Mouse (Mus musculus): ENCODE results near the gene Cfap97d2. TPM values are rescaled to one million over a fixed set of nuclear protein-coding genes. Genes with fewer than 3 reads are reported as not detected.
"Not testable (repeated sequence)": the region's sequence is repeated elsewhere in the genome, so short reads cannot be mapped to it uniquely, and the experiment has no call there.

The Cfap97d2 gene
- polyA plus RNA-seq, 1 experiment from 2014 or later: 0.25 TPM

GRCm38 (mm10) chr8:13740817-13741613, 35.3 kb downstream of the Cfap97d2 start:
- H3K4me2 ChIP-seq (ENCODE audit: low read depth, low read length): no peak overlapping the region
- H3K36me3 ChIP-seq (ENCODE audit: control insufficient read depth, insufficient read depth, low read length): no peaks in the 10 kb centered on the region
- H3K9me3 ChIP-seq (ENCODE audit: control insufficient read depth, low read length): no peaks in the 10 kb centered on the region
- ATAC-seq (ENCODE audit: low read depth) (no peak), DNase-seq (ENCODE audit: low spot score) (no peak)
- H3K4me1 ChIP-seq (ENCODE audit: control insufficient read depth, insufficient read depth, low read length): 0 out of 2 replicates have a peak, but pooled peaks cover 3% of the 10 kb centered on the region
- H3K27ac ChIP-seq (replicated peaks; ENCODE audit: low read depth, low read length): peak overlapping the region; percentile 57
- H3K4me3 ChIP-seq (ENCODE audit: low read depth, low read length): no peak overlapping the region
- H3K27me3 ChIP-seq (replicated peaks; ENCODE audit: control insufficient read depth, insufficient read depth, low read length): no peaks in the 10 kb centered on the region
- no peak overlapping the region for H3K9ac ChIP-seq (ENCODE audit: low read depth, low read length)
- WGBS: 80% methylated on average over 7 of the region's 7 CpGs

- 100% methylated on average over 4 of the region's 6 CpGs for WGBS
- not testable (repeated sequence) for H3K4me2 ChIP-seq (ENCODE audit: low read depth, low read length); ATAC-seq (ENCODE audit: low read depth); H3K27ac ChIP-seq (replicated peaks; ENCODE audit: low read depth, low read length); H3K9ac ChIP-seq (ENCODE audit: low read depth, low read length); H3K4me1 ChIP-seq (ENCODE audit: control insufficient read depth, insufficient read depth, low read length); DNase-seq (ENCODE audit: low spot score); H3K9me3 ChIP-seq (ENCODE audit: control insufficient read depth, low read length); H3K27me3 ChIP-seq (replicated peaks; ENCODE audit: control insufficient read depth, insufficient read depth, low read length); H3K4me3 ChIP-seq (ENCODE audit: low read depth, low read length); H3K36me3 ChIP-seq (ENCODE audit: control insufficient read depth, insufficient read depth, low read length)
Observed at GRCm38 (mm10) chr8:13746212-13746611, 40.5 kb downstream of the Cfap97d2 start.

GRCm38 (mm10) chr8:13747626-13748025, 41.9 kb downstream of the Cfap97d2 start:
- Histone ChIP-seq H3K4me2 (ENCODE audit: low read depth, low read length) (no peak overlapping the region), H3K4me1 (ENCODE audit: control insufficient read depth, insufficient read depth, low read length) (no peaks in the 10 kb centered on the region), H3K9ac (ENCODE audit: low read depth, low read length) (no peak overlapping the region), H3K9me3 (ENCODE audit: control insufficient read depth, low read length) (no peaks in the 10 kb centered on the region), H3K27me3 (replicated peaks; ENCODE audit: control insufficient read depth, insufficient read depth, low read length) (no peaks in the 10 kb centered on the region), H3K36me3 (ENCODE audit: control insufficient read depth, insufficient read depth, low read length) (no peaks in the 10 kb centered on the region), H3K4me3 (ENCODE audit: low read depth, low read length) (no peak overlapping the region), H3K27ac (replicated peaks; ENCODE audit: low read depth, low read length) (no peak overlapping the region)
- no peak for ATAC-seq (ENCODE audit: low read depth)
- 26% methylated on average over 3 of the region's 3 CpGs for WGBS
- DNase-seq (ENCODE audit: low spot score): peak; percentile 26

- Histone ChIP-seq H3K4me3 (ENCODE audit: low read depth, low read length) (no peak overlapping the region), H3K9ac (ENCODE audit: low read depth, low read length) (no peak overlapping the region), H3K27ac (replicated peaks; ENCODE audit: low read depth, low read length) (no peak overlapping the region), H3K27me3 (replicated peaks; ENCODE audit: control insufficient read depth, insufficient read depth, low read length) (no peaks in the 10 kb centered on the region), H3K36me3 (ENCODE audit: control insufficient read depth, insufficient read depth, low read length) (no peaks in the 10 kb centered on the region), H3K9me3 (ENCODE audit: control insufficient read depth, low read length) (no peaks in the 10 kb centered on the region), H3K4me2 (ENCODE audit: low read depth, low read length) (no peak overlapping the region), H3K4me1 (ENCODE audit: control insufficient read depth, insufficient read depth, low read length) (peaks cover 7% of the 10 kb centered on the region)
- 31% methylated on average over 2 of the region's 2 CpGs for WGBS
- DNase-seq (ENCODE audit: low spot score) (peak; percentile 67), ATAC-seq (ENCODE audit: low read depth) (no peak)
Observed at GRCm38 (mm10) chr8:13753680-13754079, 48.0 kb downstream of the Cfap97d2 start.

GRCm38 (mm10) chr8:13756480-13756879, 50.8 kb downstream of the Cfap97d2 start:
- H3K9me3 ChIP-seq (ENCODE audit: control insufficient read depth, low read length): no peaks in the 10 kb centered on the region
- H3K4me1 ChIP-seq (ENCODE audit: control insufficient read depth, insufficient read depth, low read length): peaks cover 15% of the 10 kb centered on the region
- no peak overlapping the region for H3K4me3 ChIP-seq (ENCODE audit: low read depth, low read length)
- H3K36me3 ChIP-seq (ENCODE audit: control insufficient read depth, insufficient read depth, low read length): peaks cover 15% of the 10 kb centered on the region
- no peaks in the 10 kb centered on the region for H3K27me3 ChIP-seq (replicated peaks; ENCODE audit: control insufficient read depth, insufficient read depth, low read length)
- no peak overlapping the region for H3K4me2 ChIP-seq (ENCODE audit: low read depth, low read length)
- DNase-seq (ENCODE audit: low spot score) (no peak), ATAC-seq (ENCODE audit: low read depth) (no peak)
- no peak overlapping the region for H3K27ac ChIP-seq (replicated peaks; ENCODE audit: low read depth, low read length)
- H3K9ac ChIP-seq (ENCODE audit: low read depth, low read length): no peak overlapping the region
- 76% methylated on average over 7 of the region's 7 CpGs for WGBS

GRCm38 (mm10) chr8:13756982-13757804, 51.5 kb downstream of the Cfap97d2 start, which contains the start of gene Cdc16:
Cdc16 (plus strand) TSS chr8:13757676.
- Histone ChIP-seq H3K36me3 (ENCODE audit: control insufficient read depth, insufficient read depth, low read length) (peaks cover 21% of the 10 kb centered on the region), H3K4me3 (ENCODE audit: low read depth, low read length) (peak within 1 kb of the TSS; percentile 98), H3K4me2 (ENCODE audit: low read depth, low read length) (peak within 1 kb of the TSS; percentile 82), H3K27me3 (replicated peaks; ENCODE audit: control insufficient read depth, insufficient read depth, low read length) (no peaks in the 10 kb centered on the region), H3K4me1 (ENCODE audit: control insufficient read depth, insufficient read depth, low read length) (peaks cover 15% of the 10 kb centered on the region), H3K27ac (replicated peaks; ENCODE audit: low read depth, low read length) (peak within 1 kb of the TSS; percentile 84), H3K9ac (ENCODE audit: low read depth, low read length) (peak within 1 kb of the TSS; percentile 96), H3K9me3 (ENCODE audit: control insufficient read depth, low read length) (no peaks in the 10 kb centered on the region)
- peak; percentile 97 for ATAC-seq (ENCODE audit: low read depth)
- WGBS: 17% methylated on average over 20 of the region's 40 CpGs
- DNase-seq (ENCODE audit: low spot score): peak; percentile 93

GRCm38 (mm10) chr8:13757805-13758727, 52.4 kb downstream of the Cfap97d2 start:
- H3K4me1 ChIP-seq (ENCODE audit: control insufficient read depth, insufficient read depth, low read length): peaks cover 15% of the 10 kb centered on the region
- ATAC-seq (ENCODE audit: low read depth): peak; percentile 72
- peak overlapping the region; percentile 96 for H3K9ac ChIP-seq (ENCODE audit: low read depth, low read length)
- no peaks in the 10 kb centered on the region for H3K9me3 ChIP-seq (ENCODE audit: control insufficient read depth, low read length)
- peak; percentile 64 for DNase-seq (ENCODE audit: low spot score)
- no peaks in the 10 kb centered on the region for H3K27me3 ChIP-seq (replicated peaks; ENCODE audit: control insufficient read depth, insufficient read depth, low read length)
- H3K4me3 ChIP-seq (ENCODE audit: low read depth, low read length): peak overlapping the region; percentile 98
- under 1% methylated on average over 22 of the region's 38 CpGs for WGBS
- peak overlapping the region; percentile 84 for H3K27ac ChIP-seq (replicated peaks; ENCODE audit: low read depth, low read length)
- H3K4me2 ChIP-seq (ENCODE audit: low read depth, low read length): peak overlapping the region; percentile 82
- peaks cover 29% of the 10 kb centered on the region for H3K36me3 ChIP-seq (ENCODE audit: control insufficient read depth, insufficient read depth, low read length)

- Histone ChIP-seq H3K4me2 (ENCODE audit: low read depth, low read length) (no peak overlapping the region), H3K9ac (ENCODE audit: low read depth, low read length) (no peak overlapping the region), H3K4me3 (ENCODE audit: low read depth, low read length) (no peak overlapping the region), H3K4me1 (ENCODE audit: control insufficient read depth, insufficient read depth, low read length) (no peaks in the 10 kb centered on the region), H3K27me3 (replicated peaks; ENCODE audit: control insufficient read depth, insufficient read depth, low read length) (no peaks in the 10 kb centered on the region), H3K9me3 (ENCODE audit: control insufficient read depth, low read length) (no peaks in the 10 kb centered on the region), H3K27ac (replicated peaks; ENCODE audit: low read depth, low read length) (no peak overlapping the region), H3K36me3 (ENCODE audit: control insufficient read depth, insufficient read depth, low read length) (peaks cover 93% of the 10 kb centered on the region)
- DNase-seq (ENCODE audit: low spot score) (no peak), ATAC-seq (ENCODE audit: low read depth) (no peak)
- 85% methylated on average over 11 of the region's 11 CpGs for WGBS
Observed at GRCm38 (mm10) chr8:13769206-13769605, 63.5 kb downstream of the Cfap97d2 start.
